8 mouse cellular contexts compared by ENCODE assay signal in the genomic region with DNA sequence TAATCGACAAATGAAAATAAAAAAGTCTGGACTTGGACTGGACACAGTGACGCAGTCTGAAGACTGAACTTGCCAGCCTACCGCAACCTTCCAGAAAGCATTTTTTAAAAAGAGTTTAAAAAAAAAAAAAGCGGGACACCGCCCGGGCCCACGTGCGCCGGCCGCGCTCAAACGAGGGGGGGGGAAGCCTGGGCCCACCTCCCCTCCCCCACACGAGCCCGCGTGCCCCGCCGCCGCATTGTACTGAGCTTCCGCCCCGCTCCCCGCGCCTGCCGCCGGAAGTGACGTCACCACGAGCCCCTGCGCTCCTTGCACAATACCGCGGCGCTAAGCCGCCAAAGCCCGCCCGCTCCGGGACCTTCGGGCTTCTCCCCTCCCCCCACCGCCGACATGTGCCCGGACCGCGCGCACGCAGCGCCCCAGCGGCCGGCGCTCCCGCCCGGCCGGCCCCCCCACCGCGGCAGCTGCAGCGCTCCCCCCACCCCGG. TPM values are rescaled to one million over a fixed set of nuclear protein-coding genes. Genes with fewer than 3 reads are reported as not detected.
DNase-seq lines count a peak whose midpoint lies in the region; ATAC-seq and TF ChIP-seq lines count a peak whose summit lies in the region.

No protein-coding gene starts in this region.

- peaks cover 41% of the 10 kb centered on the region for H3K4me1 ChIP-seq in erythroblast, embryonic 14.5 days (ENCODE audit: control insufficient read depth)
- H3K4me1 ChIP-seq in heart, embryonic 13.5 days: peaks cover 46% of the 10 kb centered on the region
- H3K4me1 ChIP-seq in liver, embryonic 12.5 days: peaks cover 47% of the 10 kb centered on the region

- H3K9ac ChIP-seq in heart, embryonic 13.5 days: peak overlapping the region; percentile 100
- H3K9ac ChIP-seq in liver, embryonic 12.5 days: peak overlapping the region; percentile 100

- H3K79me2 ChIP-seq in C2C12 (ENCODE audit: control insufficient read depth, insufficient read depth): peaks cover 76% of the 10 kb centered on the region

- peaks cover 57% of the 10 kb centered on the region for H3K79me3 ChIP-seq in C2C12 (ENCODE audit: low read depth)

- H3K27ac ChIP-seq in heart, embryonic 13.5 days (replicated peaks): peak overlapping the region; percentile 100
- peak overlapping the region; percentile 100 for H3K27ac ChIP-seq in liver, embryonic 12.5 days

- H3ac ChIP-seq in C2C12 (ENCODE audit: control insufficient read depth, insufficient read length, low read depth): peak overlapping the region; percentile 95

- no peak for TF ChIP-seq CTCF in C2C12 (IDR thresholded peaks at IDR 0.05; ENCODE audit: control insufficient read depth, insufficient read depth, insufficient read length)
- no peak for TF ChIP-seq CTCF in brain, embryonic 14.5 days (IDR thresholded peaks at IDR 0.05; ENCODE audit: borderline replicate concordance, extremely low read depth, insufficient read depth, insufficient read length)

- H3K27me3 ChIP-seq in C2C12 (ENCODE audit: control insufficient read depth, insufficient read depth, insufficient read length): no peaks in the 10 kb centered on the region
- no peaks in the 10 kb centered on the region for H3K27me3 ChIP-seq in erythroblast, embryonic 14.5 days (ENCODE audit: control insufficient read depth)
- H3K27me3 ChIP-seq in heart, embryonic 13.5 days (replicated peaks): no peaks in the 10 kb centered on the region
- no peaks in the 10 kb centered on the region for H3K27me3 ChIP-seq in liver, embryonic 12.5 days (replicated peaks)
- H3K27me3 ChIP-seq in splenic B cell, adult 2 months (ENCODE audit: control insufficient read depth, insufficient read depth, low read length, poor library complexity, severe bottlenecking): no peaks in the 10 kb centered on the region

- TF ChIP-seq POLR2A in brain, embryonic 14.5 days (IDR thresholded peaks at IDR 0.05; ENCODE audit: borderline replicate concordance, extremely low read depth, insufficient read depth, insufficient read length, poor library complexity, severe bottlenecking): peak; percentile 41; the same call in 1 of the 2 replicates

- H3K4me2 ChIP-seq in heart, embryonic 13.5 days: peak overlapping the region; percentile 92
- H3K4me2 ChIP-seq in liver, embryonic 12.5 days: peak overlapping the region; percentile 87

- DNase-seq in brain, embryonic 14.5 days (ENCODE audit: low read depth): peak; percentile 98
- DNase-seq in kidney, postnatal 10 days: peak; percentile 98
- DNase-seq in naive thymus-derived CD4-positive, alpha-beta T cell, adult 2 months (ENCODE audit: low read depth): peak; percentile 95
- peak; percentile 95 for DNase-seq in splenic B cell, adult 2 months (ENCODE audit: low read depth, low spot score)

- 1% methylated on average over 49 of the region's 53 CpGs for WGBS in heart, embryonic 13.5 days
- 1% methylated on average over 53 of the region's 53 CpGs for WGBS in liver, embryonic 12.5 days (ENCODE audit: insufficient replicate concordance)

- no peaks in the 10 kb centered on the region for H3K9me3 ChIP-seq in erythroblast, embryonic 14.5 days (ENCODE audit: control insufficient read depth, low read length)
- no peaks in the 10 kb centered on the region for H3K9me3 ChIP-seq in heart, embryonic 13.5 days
- no peaks in the 10 kb centered on the region for H3K9me3 ChIP-seq in liver, embryonic 12.5 days (replicated peaks)

- ATAC-seq in heart, embryonic 13.5 days (ENCODE audit: extremely low read depth, insufficient number of reproducible peaks, low FRiP score, low TSS enrichment): peak; percentile 88
- ATAC-seq in liver, embryonic 12.5 days: peak; percentile 84

- peaks cover 49% of the 10 kb centered on the region for H3K36me3 ChIP-seq in C2C12 (ENCODE audit: control insufficient read depth, insufficient read depth)
- peaks cover 48% of the 10 kb centered on the region for H3K36me3 ChIP-seq in erythroblast, embryonic 14.5 days (ENCODE audit: control insufficient read depth)
- peaks cover 40% of the 10 kb centered on the region for H3K36me3 ChIP-seq in heart, embryonic 13.5 days
- peaks cover 46% of the 10 kb centered on the region for H3K36me3 ChIP-seq in liver, embryonic 12.5 days
- H3K36me3 ChIP-seq in splenic B cell, adult 2 months (ENCODE audit: control insufficient read depth, insufficient read depth, low read length, poor library complexity, severe bottlenecking): peaks cover 17% of the 10 kb centered on the region; the same call in 1 of the 2 replicates

- H3K4me3 ChIP-seq in C2C12 (ENCODE audit: insufficient read depth, poor library complexity, severe bottlenecking): peak overlapping the region; percentile 100
- H3K4me3 ChIP-seq in erythroblast, embryonic 14.5 days (replicated peaks): peak overlapping the region; percentile 90
- H3K4me3 ChIP-seq in heart, embryonic 13.5 days: peak overlapping the region; percentile 100
- H3K4me3 ChIP-seq in liver, embryonic 12.5 days: peak overlapping the region; percentile 96

TF ChIP-seq in C2C12, 6 proteins besides CTCF, POLR2A, EP300 and RAD21:
- TF ChIP-seq CEBPB (IDR thresholded peaks at IDR 0.05; ENCODE audit: low read depth) (peak; percentile 94), MAX (IDR thresholded peaks at IDR 0.05) (peak; percentile 76), USF1 (IDR thresholded peaks at IDR 0.05; ENCODE audit: low read depth) (no peak)
TF ChIP-seq in C2C12: peak in this region for 2.

RNA-seq across cellular contexts. Expression of gene Hnrnpu, which starts 1.3 kb away (rescaled TPM):
- polyA plus RNA-seq in C2C12 (2012; fragmentation: generic; extraction: Trizol): 169 TPM
- 279 and 342 TPM in 2 replicates for polyA plus RNA-seq in brain, embryonic 14.5 days (2012; rRNA removed)
- polyA plus RNA-seq in erythroblast, embryonic 14.5 days (2012): 26.2 and 32.3 TPM in 2 replicates
- 196 and 202 TPM in 2 replicates for polyA plus RNA-seq in heart, embryonic 13.5 days (2015; fragmentation: Nextera tagmentation; extraction: Ambion mirVana)
- 556 and 569 TPM in 2 replicates for polyA plus RNA-seq in liver, embryonic 12.5 days (2016; fragmentation: Nextera tagmentation; extraction: Ambion mirVana)

RNA-seq across cellular contexts. Expression of gene Cox20, which starts 17.4 kb away (rescaled TPM):
- polyA plus RNA-seq in C2C12 (2012; fragmentation: generic; extraction: Trizol): 40.8 TPM
- polyA plus RNA-seq in brain, embryonic 14.5 days (2012; rRNA removed): 82.0 and 107 TPM in 2 replicates
- 4.2 TPM in 2 replicates for polyA plus RNA-seq in erythroblast, embryonic 14.5 days (2012)
- 197 and 213 TPM in 2 replicates for polyA plus RNA-seq in heart, embryonic 13.5 days (2015; fragmentation: Nextera tagmentation; extraction: Ambion mirVana)
- 103 and 110 TPM in 2 replicates for polyA plus RNA-seq in liver, embryonic 12.5 days (2016; fragmentation: Nextera tagmentation; extraction: Ambion mirVana)

Comparison
In these comparisons a context has a peak if more than half of its experiments do, and no peak if none do; other contexts are left out.
1. Peak in every context shown above with its lines: DNase-seq, ATAC-seq, H3K4me3 ChIP-seq and H3K27ac ChIP-seq.